ENCODE assay signal across 23 mouse cellular contexts in genomic region chr17:33815399-33815798, GRCm38 (mm10). TPM values are rescaled to one million over a fixed set of nuclear protein-coding genes. Genes with fewer than 3 reads are reported as not detected.
DNase-seq lines count a peak whose midpoint lies in the region; ATAC-seq and TF ChIP-seq lines count a peak whose summit lies in the region.
"Had no signal": no experiment of that assay in that cellular context is flagged by ENCODE, and none has a peak within 500 bp of the region (broad histone marks: within the 10 kb centered on the region; RNA-seq: fewer than 3 reads in every experiment).

No protein-coding gene starts in this region.

- H3K27me3 ChIP-seq in heart, adult 2 months (ENCODE audit: control insufficient read depth, insufficient read depth, low read length): no peaks in the 10 kb centered on the region
- no peaks in the 10 kb centered on the region for H3K27me3 ChIP-seq in lung, postnatal 0 days (replicated peaks; ENCODE audit: insufficient read depth, low read length)
- H3K27me3 ChIP-seq: embryonic facial prominence, embryonic 13.5 days; embryonic facial prominence, embryonic 15.5 days had no signal

- TF ChIP-seq CTCF in heart, adult 2 months (IDR thresholded peaks at IDR 0.05): no peak
- no peak for TF ChIP-seq CTCF in lung, postnatal 0 days (IDR thresholded peaks at IDR 0.05)

- peak overlapping the region; percentile 95 for H3K27ac ChIP-seq in heart, adult 2 months
- 0 out of 2 replicates have a peak overlapping the region, but pooled peaks have one; percentile 94 for H3K27ac ChIP-seq in lung, postnatal 0 days (ENCODE audit: low read length)
- H3K27ac ChIP-seq in brown adipose tissue, adult 24 weeks (replicated peaks; ENCODE audit: low read depth, low read length): peak overlapping the region; percentile 66; the same call in 1 of the 2 replicates
- H3K27ac ChIP-seq: embryonic facial prominence, embryonic 13.5 days; embryonic facial prominence, embryonic 15.5 days; forebrain, embryonic 10.5 days; forebrain, embryonic 12.5 days had no signal

- ATAC-seq in lung, postnatal 0 days: no peak
- ATAC-seq: forebrain, embryonic 14.5 days; forebrain, embryonic 16.5 days had no signal

- no peak overlapping the region for H3K4me2 ChIP-seq in lung, postnatal 0 days (replicated peaks; ENCODE audit: low read depth, low read length)
- H3K4me2 ChIP-seq: embryonic facial prominence, embryonic 13.5 days; embryonic facial prominence, embryonic 15.5 days; forebrain, embryonic 12.5 days had no signal

- intact Hi-C loops in heart, adult 2 months (cut with DNase I): no loop called here
- intact Hi-C loops in heart, postnatal 14 days (cut with DNase I): no loop called here

- no peak for TF ChIP-seq POLR2A in heart, adult 2 months (IDR thresholded peaks at IDR 0.05; ENCODE audit: insufficient read depth, low read depth, low read length)

- H3K9me3 ChIP-seq in lung, postnatal 0 days (ENCODE audit: low read length): no peaks in the 10 kb centered on the region
- H3K9me3 ChIP-seq: embryonic facial prominence, embryonic 13.5 days; embryonic facial prominence, embryonic 15.5 days; forebrain, embryonic 10.5 days; forebrain, embryonic 12.5 days had no signal

- no peak overlapping the region for H3K9ac ChIP-seq in heart, adult 2 months (ENCODE audit: low read depth, low read length)
- H3K9ac ChIP-seq in lung, postnatal 0 days (replicated peaks; ENCODE audit: low read depth): no peak overlapping the region
- H3K9ac ChIP-seq: embryonic facial prominence, embryonic 13.5 days; embryonic facial prominence, embryonic 15.5 days; forebrain, embryonic 12.5 days had no signal

- no peak for DNase-seq in heart, adult 2 months
- no peak for DNase-seq in heart, postnatal 14 days
- DNase-seq in lung, postnatal 0 days (ENCODE audit: low spot score): peak; percentile 4
- no peak for DNase-seq in lung, postnatal 25 days (ENCODE audit: low spot score)
- DNase-seq in 416B (ENCODE audit: low read depth): peak; percentile 68
- no peak for DNase-seq in cerebellum, postnatal 10 days
- no peak for DNase-seq in thymus, postnatal 14 days
- DNase-seq: adrenal gland, adult 2 months; adrenal gland, postnatal 10 days; adrenal gland, postnatal 25 days; cerebellum, adult 11-12 months; cerebellum, adult 2 months; cerebellum, postnatal 14 days; cerebellum, postnatal 36 days; embryo, embryonic 11 days had no signal

- WGBS in heart, adult 2 months: 76% methylated on average over 6 of the region's 6 CpGs
- WGBS in lung, postnatal 0 days: 82% methylated on average over 6 of the region's 6 CpGs

- no peak for TF ChIP-seq EP300 in heart, adult 2 months (IDR thresholded peaks at IDR 0.05; ENCODE audit: insufficient read depth, low read depth, low read length)
- no peak for TF ChIP-seq EP300 in lung, postnatal 0 days (IDR thresholded peaks at IDR 0.05)

- H3K4me1 ChIP-seq in heart, adult 2 months (ENCODE audit: control insufficient read depth, insufficient read depth, low read length): peaks cover 8% of the 10 kb centered on the region
- peaks cover 35% of the 10 kb centered on the region; the same call in 1 of the 2 replicates for H3K4me1 ChIP-seq in lung, postnatal 0 days (ENCODE audit: insufficient read depth, low read depth, low read length)
- H3K4me1 ChIP-seq in brown adipose tissue, adult 24 weeks (ENCODE audit: control insufficient read depth, insufficient read depth, insufficient read length, low read length): peaks cover 9% of the 10 kb centered on the region

- H3K36me3 ChIP-seq in heart, adult 2 months (ENCODE audit: control insufficient read depth, insufficient read depth, low read length): peaks cover 16% of the 10 kb centered on the region
- H3K36me3 ChIP-seq in lung, postnatal 0 days (ENCODE audit: insufficient read depth, low read length): peaks cover 8% of the 10 kb centered on the region; the same call in 1 of the 2 replicates

- no peaks in the 10 kb centered on the region for H3K79me2 ChIP-seq in heart, adult 2 months (replicated peaks; ENCODE audit: control insufficient read depth, insufficient read depth, low read length)

- H3K4me3 ChIP-seq in heart, adult 2 months: no peak overlapping the region; the same call in 1 of the 2 replicates
- H3K4me3 ChIP-seq in lung, postnatal 0 days (ENCODE audit: low read depth, low read length): no peak overlapping the region
- peak overlapping the region; percentile 25 for H3K4me3 ChIP-seq in brown adipose tissue, adult 24 weeks (ENCODE audit: insufficient read depth, low read depth, low read length)
- H3K4me3 ChIP-seq: embryonic facial prominence, embryonic 13.5 days; embryonic facial prominence, embryonic 15.5 days; erythroblast, embryonic 14.5 days; forebrain, embryonic 10.5 days; forebrain, embryonic 12.5 days had no signal

RNA-seq across cellular contexts. Expression of gene Kank3, which starts 5.1 kb away (rescaled TPM):
- 10 to 100 TPM; 54.6 to 61.0 TPM for total RNA-seq in heart, adult 2 months (2021)
- 139 and 168 TPM in 2 replicates for polyA plus RNA-seq in heart, adult 2 months (2012; rRNA removed)
- 100 to 1,000 TPM in 1 of 2 experiments, 10 to 100 TPM in 1; 96.9 to 104 TPM for total RNA-seq in heart, postnatal 14 days (2021)
- 186 and 211 TPM in 2 replicates for polyA plus RNA-seq in lung, postnatal 0 days (2015; fragmentation: Nextera tagmentation; extraction: Ambion mirVana)
- polyA plus RNA-seq in brown adipose tissue, adult 24 weeks (2012; ENCODE audit: insufficient read depth, insufficient read length, missing spikeins): 16.2 and 37.3 TPM in 2 replicates

RNA-seq across cellular contexts. Expression of gene Rps28, which starts 9.0 kb away (rescaled TPM):
- total RNA-seq in heart, adult 2 months (2021): 100 to 1,000 TPM; 683 to 757 TPM
- polyA plus RNA-seq in heart, adult 2 months (2012; rRNA removed): 329 and 480 TPM in 2 replicates
- total RNA-seq in heart, postnatal 14 days (2021): 100 to 1,000 TPM; 736 to 815 TPM
- 906 and 1,023 TPM in 2 replicates for polyA plus RNA-seq in lung, postnatal 0 days (2015; fragmentation: Nextera tagmentation; extraction: Ambion mirVana)
- polyA plus RNA-seq in brown adipose tissue, adult 24 weeks (2012; ENCODE audit: insufficient read depth, insufficient read length, missing spikeins): 587 and 667 TPM in 2 replicates

RNA-seq across cellular contexts. Expression of gene Ndufa7, which starts 9.0 kb away (rescaled TPM):
- 100 to 1,000 TPM; 609 to 707 TPM for total RNA-seq in heart, adult 2 months (2021)
- 755 and 759 TPM in 2 replicates for polyA plus RNA-seq in heart, adult 2 months (2012; rRNA removed)
- total RNA-seq in heart, postnatal 14 days (2021): 100 to 1,000 TPM; 544 to 555 TPM
- polyA plus RNA-seq in lung, postnatal 0 days (2015; fragmentation: Nextera tagmentation; extraction: Ambion mirVana): 455 and 501 TPM in 2 replicates
- polyA plus RNA-seq in brown adipose tissue, adult 24 weeks (2012; ENCODE audit: insufficient read depth, insufficient read length, missing spikeins): 1,002 and 1,055 TPM in 2 replicates

RNA-seq across cellular contexts. Expression of gene Cd320, which starts 27.5 kb away (rescaled TPM):
- 10 to 100 TPM; 27.8 to 34.3 TPM for total RNA-seq in heart, adult 2 months (2021)
- polyA plus RNA-seq in heart, adult 2 months (2012; rRNA removed): 36.1 and 46.9 TPM in 2 replicates
- total RNA-seq in heart, postnatal 14 days (2021): 10 to 100 TPM; 25.0 to 26.6 TPM
- 37.6 and 39.3 TPM in 2 replicates for polyA plus RNA-seq in lung, postnatal 0 days (2015; fragmentation: Nextera tagmentation; extraction: Ambion mirVana)
- 21.6 and 25.3 TPM in 2 replicates for polyA plus RNA-seq in brown adipose tissue, adult 24 weeks (2012; ENCODE audit: insufficient read depth, insufficient read length, missing spikeins)

RNA-seq across cellular contexts. Expression of gene Angptl4, which starts 33.8 kb away (rescaled TPM):
- total RNA-seq in heart, adult 2 months (2021): 1 to 10 TPM; 4.7 to 7.2 TPM
- 13.2 and 18.9 TPM in 2 replicates for polyA plus RNA-seq in heart, adult 2 months (2012; rRNA removed)
- 10 to 100 TPM; 20.5 to 31.6 TPM for total RNA-seq in heart, postnatal 14 days (2021)
- polyA plus RNA-seq in lung, postnatal 0 days (2015; fragmentation: Nextera tagmentation; extraction: Ambion mirVana): 125 and 137 TPM in 2 replicates
- polyA plus RNA-seq in brown adipose tissue, adult 24 weeks (2012; ENCODE audit: insufficient read depth, insufficient read length, missing spikeins): 243 and 355 TPM in 2 replicates
- polyA plus RNA-seq: erythroblast, embryonic 14.5 days had no signal

Comparison
In these comparisons a context has a peak if more than half of its experiments do, and no peak if none do; other contexts are left out.
1. DNase-seq: peak in lung, postnatal 0 days (single experiment) and 416B (single experiment); none in heart, adult 2 months (0 of 2), heart, postnatal 14 days (0 of 2), lung, postnatal 25 days (single experiment), cerebellum, postnatal 10 days (0 of 2) and thymus, postnatal 14 days (single experiment).
2. Peak in every context shown above with its lines, with median percentiles within 50 percentile points of each other: H3K27ac ChIP-seq.